Comparison of ENCODE assay signal across 10 mouse cellular contexts in the genomic region with DNA sequence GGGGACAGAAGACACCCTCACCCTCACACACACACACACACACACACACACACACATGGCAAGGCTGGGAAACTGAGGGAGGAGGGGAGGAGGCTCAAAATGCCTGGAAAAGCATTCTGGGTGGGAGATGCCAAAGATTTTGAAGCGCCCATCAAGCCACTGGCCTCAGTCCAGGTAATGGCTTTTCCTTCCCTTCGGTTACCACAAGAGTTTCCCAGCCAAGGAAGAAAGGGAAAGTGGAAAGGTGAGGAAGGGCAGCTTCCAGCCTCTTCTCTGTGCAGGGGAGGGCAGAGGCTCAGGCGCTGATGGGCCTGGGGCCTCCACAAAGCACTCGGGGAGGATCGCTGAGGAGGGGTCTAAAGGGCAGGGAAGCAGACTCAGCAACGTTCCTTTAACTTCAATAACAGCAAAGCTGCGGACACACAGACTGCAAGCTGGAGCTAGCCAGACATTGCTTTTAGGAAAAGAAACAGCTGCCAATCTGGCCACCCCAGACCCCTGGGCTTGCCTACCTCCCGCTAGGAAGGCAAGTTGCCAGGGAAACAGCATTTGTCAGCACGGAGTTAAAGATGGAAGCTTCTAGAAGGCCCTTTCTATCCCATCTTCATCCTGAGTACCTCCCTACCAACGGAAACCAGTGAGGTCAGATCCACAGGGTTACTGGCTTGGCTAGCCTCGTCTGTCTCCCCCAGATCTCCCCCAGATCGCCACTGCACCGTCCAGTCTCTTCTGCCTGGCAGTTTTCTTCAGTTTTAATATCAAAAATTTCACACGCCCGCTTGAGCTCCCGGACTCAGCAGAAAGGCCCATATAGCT. TPM values are rescaled to one million over a fixed set of nuclear protein-coding genes. Genes with fewer than 3 reads are reported as not detected.
DNase-seq lines count a peak whose midpoint lies in the region; ATAC-seq and TF ChIP-seq lines count a peak whose summit lies in the region.
"Had no signal": no experiment of that assay in that cellular context is flagged by ENCODE, and none has a peak within 500 bp of the region (broad histone marks: within the 10 kb centered on the region; RNA-seq: fewer than 3 reads in every experiment).

No protein-coding gene starts in this region.

- H3K9me3 ChIP-seq in kidney, embryonic 15.5 days (replicated peaks), result no peaks in the 10 kb centered on the region
- H3K9me3 ChIP-seq in limb, embryonic 10.5 days (replicated peaks), result no peaks in the 10 kb centered on the region

- ATAC-seq in kidney, embryonic 15.5 days (replicated peaks; ENCODE audit: low FRiP score), result peak; percentile 67

- no peak overlapping the region for H3K4me3 ChIP-seq in kidney, embryonic 15.5 days (replicated peaks)
- no peak overlapping the region for H3K4me3 ChIP-seq in kidney, adult 2 months (ENCODE audit: insufficient read depth, low read depth, low read length)
- no peak overlapping the region for H3K4me3 ChIP-seq in limb, embryonic 10.5 days
- H3K4me3 ChIP-seq: erythroblast, embryonic 14.5 days had no signal

- H3K36me3 ChIP-seq in kidney, embryonic 15.5 days, result peaks cover 4% of the 10 kb centered on the region; the same call in 1 of the 2 replicates
- no peaks in the 10 kb centered on the region; the same call in 1 of the 2 replicates for H3K36me3 ChIP-seq in kidney, adult 2 months (ENCODE audit: control insufficient read depth, insufficient read depth, low read length)
- H3K36me3 ChIP-seq in limb, embryonic 10.5 days, result no peaks in the 10 kb centered on the region

- peak; percentile 53 to 57 for DNase-seq in cerebellum, postnatal 14 days
- DNase-seq in cerebellum, adult 11-12 months, result no peak
- DNase-seq in kidney, adult 2 months, result no peak
- peak; percentile 21 for DNase-seq in adipocyte (ENCODE audit: low spot score)
- DNase-seq in limb, embryonic 10.5 days (ENCODE audit: low spot score), result no peak
- no peak for DNase-seq in thymus, postnatal 14 days
- DNase-seq in thymus, postnatal 10 days (ENCODE audit: low spot score in 2 of 2), result no peak
- DNase-seq: liver had no signal

- no peak for TF ChIP-seq POLR2A in kidney, adult 2 months (IDR thresholded peaks at IDR 0.05; ENCODE audit: low read depth, low read length)

- TF ChIP-seq CTCF in kidney, adult 2 months (conservative IDR thresholded peaks at IDR 0.05; ENCODE audit: insufficient read depth, insufficient read length, low read depth, low read length), result no peak

- H3K27me3 ChIP-seq in kidney, embryonic 15.5 days, result no peaks in the 10 kb centered on the region
- no peaks in the 10 kb centered on the region for H3K27me3 ChIP-seq in kidney, adult 2 months (replicated peaks; ENCODE audit: control insufficient read depth, insufficient read depth, low read length)
- peaks cover 79% of the 10 kb centered on the region for H3K27me3 ChIP-seq in limb, embryonic 10.5 days (ENCODE audit: low read depth, poor library complexity, severe bottlenecking)

- no peak overlapping the region for H3K9ac ChIP-seq in kidney, embryonic 15.5 days

- 0 out of 2 replicates have a peak overlapping the region, but pooled peaks have one; percentile 21 for H3K4me2 ChIP-seq in kidney, embryonic 15.5 days

- peak overlapping the region; percentile 67 for H3K27ac ChIP-seq in kidney, embryonic 15.5 days
- H3K27ac ChIP-seq in kidney, adult 2 months (ENCODE audit: insufficient read depth, low read depth, low read length), result no peak overlapping the region
- H3K27ac ChIP-seq in limb, embryonic 10.5 days, result peak overlapping the region; percentile 61

- WGBS in kidney, embryonic 15.5 days, result 28% methylated on average over 16 of the region's 16 CpGs
- 65% methylated on average over 16 of the region's 16 CpGs for WGBS in kidney, adult 2 months
- 29% methylated on average over 16 of the region's 16 CpGs for WGBS in limb, embryonic 10.5 days

- H3K4me1 ChIP-seq in kidney, embryonic 15.5 days, result peaks cover 45% of the 10 kb centered on the region
- no peaks in the 10 kb centered on the region for H3K4me1 ChIP-seq in kidney, adult 2 months (ENCODE audit: control insufficient read depth, insufficient read depth, low read length)
- H3K4me1 ChIP-seq in limb, embryonic 10.5 days, result peaks cover 74% of the 10 kb centered on the region

RNA-seq across cellular contexts. Expression of a gene that starts 43.1 kb away (rescaled TPM):
- polyA plus RNA-seq in kidney, embryonic 15.5 days (2015; fragmentation: Nextera tagmentation; extraction: Ambion mirVana), result 109 and 122 TPM in 2 replicates
- polyA plus RNA-seq in kidney, adult 2 months (2012; rRNA removed), result 46.5 and 50.7 TPM in 2 replicates
- polyA plus RNA-seq in limb, embryonic 10.5 days (2016; fragmentation: Nextera tagmentation; extraction: Ambion mirVana), result 70.0 and 79.1 TPM in 2 replicates

Comparison
In these comparisons a context has a peak if more than half of its experiments do, and no peak if none do; other contexts are left out.
1. DNase-seq: peak in cerebellum, postnatal 14 days (2 of 2) and adipocyte (single experiment); none in cerebellum, adult 11-12 months (single experiment), kidney, adult 2 months (single experiment), limb, embryonic 10.5 days (single experiment), thymus, postnatal 14 days (single experiment) and thymus, postnatal 10 days (0 of 2).